Mouse (Mus musculus): Measurements from ENCODE around the gene Rcl1. TPM values are rescaled to one million over a fixed set of nuclear protein-coding genes. Genes with fewer than 3 reads are reported as not detected.

Gene Rcl1
- 18.5 and 19.6 TPM in 2 replicates for polyA plus RNA-seq (2012; rRNA removed)

DNA sequence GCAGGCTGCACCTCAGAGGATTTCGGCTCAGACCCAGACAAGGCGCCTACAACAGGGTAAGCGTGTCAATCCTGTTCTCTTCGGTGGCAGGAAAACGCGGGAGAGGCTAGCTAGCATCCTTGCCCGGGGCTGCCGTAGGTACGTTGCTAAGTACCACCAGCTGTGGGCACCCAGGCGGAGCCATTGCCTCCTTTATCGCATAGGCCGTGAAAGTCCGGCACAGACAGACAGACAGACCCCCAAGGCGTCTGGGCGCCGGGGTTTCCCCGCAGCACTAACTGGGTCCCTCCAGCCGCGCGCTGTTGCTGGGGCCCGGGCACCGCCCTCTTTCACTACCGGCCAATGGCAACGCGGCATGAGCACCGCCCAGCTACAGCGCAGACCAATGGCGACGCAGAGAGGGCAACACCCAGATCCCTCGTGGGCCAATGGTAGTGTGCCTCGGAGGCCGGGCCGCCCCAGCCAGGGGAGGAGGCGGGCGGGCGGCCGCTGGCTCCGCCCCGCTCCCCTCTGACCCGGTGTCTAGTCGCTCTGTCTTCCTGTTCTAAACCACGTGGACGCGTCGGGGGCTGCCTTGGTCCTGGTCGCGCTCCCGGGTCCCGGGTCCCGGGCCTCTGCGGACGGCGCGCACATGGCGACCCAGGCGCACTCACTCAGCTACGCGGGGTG is at the start of gene Rcl1:
Rcl1 (plus strand) TSS at position 502 of the 669 bp plus-strand sequence.
- no peak for DNase-seq (ENCODE audit: low read depth)

DNA sequence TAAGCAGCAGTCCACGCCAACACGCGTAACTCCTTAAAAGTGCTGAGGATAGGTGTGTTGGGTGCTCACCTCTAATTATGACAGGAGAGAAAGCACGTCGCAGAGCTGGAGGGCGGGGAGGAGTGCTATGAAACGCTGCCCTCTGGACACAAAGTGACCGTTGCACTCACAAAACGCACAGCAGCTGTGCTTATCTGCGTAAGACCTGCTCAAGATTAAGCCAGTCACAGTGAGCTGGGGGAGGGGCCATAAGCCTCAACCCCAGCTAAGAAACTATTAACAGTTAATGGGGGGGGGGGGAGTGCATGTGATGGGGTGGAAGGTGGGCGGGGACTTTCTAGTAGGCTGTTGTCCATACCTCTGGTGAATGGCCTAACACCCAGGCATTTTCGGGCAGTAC is 48.4 kb upstream of the Rcl1 start:
- DNase-seq (ENCODE audit: low read depth): no peak

DNA sequence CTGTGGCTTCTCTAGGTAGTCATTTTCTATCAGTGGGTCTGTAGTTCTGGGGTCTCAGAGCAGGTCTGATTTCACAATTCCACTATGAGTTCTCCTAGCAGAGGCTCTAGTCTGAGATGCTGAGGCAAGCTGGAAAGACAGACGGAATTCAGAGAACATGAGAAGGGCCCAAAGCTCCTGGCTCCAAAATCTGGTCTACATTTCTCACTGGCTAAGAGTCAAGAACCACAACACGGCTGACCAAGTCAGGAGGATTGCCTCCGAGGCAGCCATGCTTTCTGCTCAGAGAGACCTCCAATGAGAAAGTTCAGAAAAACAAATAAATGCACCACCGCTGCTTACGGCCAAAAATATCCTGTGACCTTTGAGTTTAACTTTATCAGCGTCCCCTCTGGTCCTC is 46.6 kb upstream of the Rcl1 start:
- no peak for DNase-seq (ENCODE audit: low read depth)

DNA sequence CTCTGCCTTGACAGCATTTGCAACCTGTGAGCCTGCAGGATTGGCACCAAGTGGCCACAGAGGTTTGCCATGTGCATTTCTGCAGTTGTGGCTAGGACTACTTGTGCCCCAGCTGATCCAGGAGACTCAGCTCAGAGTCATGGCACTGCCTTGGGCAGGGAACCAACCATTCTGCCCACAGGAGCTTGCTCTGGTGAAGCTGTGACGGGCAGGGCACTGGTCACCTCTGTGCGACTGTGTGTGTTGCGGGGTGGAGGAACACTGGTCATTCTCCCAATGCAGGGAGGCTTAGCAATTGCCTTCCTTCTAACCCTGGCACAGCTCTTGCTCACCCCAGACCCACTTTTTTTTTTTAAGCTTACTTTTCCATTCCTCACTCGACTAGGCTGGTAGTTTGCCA is 45.7 kb upstream of the Rcl1 start:
- no peak for DNase-seq (ENCODE audit: low read depth)

DNA sequence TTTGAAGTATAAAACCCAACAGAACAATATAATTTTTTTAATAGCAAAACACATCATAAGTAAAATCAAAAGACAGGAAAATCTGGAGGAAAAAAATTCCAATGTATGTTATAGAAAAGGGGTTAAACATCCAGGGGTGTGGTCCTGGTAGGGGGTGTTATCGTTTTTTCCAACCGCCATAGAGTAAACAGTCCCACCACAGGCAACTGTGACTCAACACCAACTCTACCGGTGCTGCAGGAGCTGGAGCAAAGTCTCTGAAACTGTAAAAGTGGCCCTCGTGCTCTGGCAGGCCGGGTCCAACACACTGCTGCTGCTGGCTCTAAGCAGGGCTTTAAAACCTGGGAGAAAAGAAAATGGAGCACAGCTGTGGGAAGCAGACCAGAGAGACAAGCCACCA is 42.4 kb upstream of the Rcl1 start:
- DNase-seq (ENCODE audit: low read depth): no peak

- DNase-seq (ENCODE audit: low read depth): no peak
These were observed 41.5 kb upstream of the Rcl1 start for GRCm38 (mm10) chr19:29059688-29060087.

GRCm38 (mm10) chr19:29060299-29060698 is 40.9 kb upstream of the Rcl1 start:
- DNase-seq (ENCODE audit: low read depth): no peak

DNA sequence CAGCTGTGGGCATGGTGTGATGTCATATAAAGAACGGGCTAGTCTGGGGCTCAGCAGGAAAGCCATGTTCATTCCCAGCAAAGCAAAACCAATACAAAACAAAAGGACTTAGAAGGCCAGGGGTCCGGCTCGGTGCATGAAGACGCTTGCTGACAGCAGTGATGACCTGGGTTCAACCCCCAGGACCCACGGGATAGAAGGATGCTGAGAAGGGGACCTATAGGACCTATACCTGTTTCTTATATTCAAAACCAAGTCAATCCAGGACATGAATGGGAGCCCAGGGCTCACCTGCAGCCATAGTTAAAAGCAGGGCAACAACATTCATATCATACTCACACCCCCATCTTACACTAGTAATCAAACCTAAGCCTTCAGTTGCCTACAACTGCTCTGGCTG is 38.2 kb upstream of the Rcl1 start:
- no peak for DNase-seq (ENCODE audit: low read depth)

- no peak for DNase-seq (ENCODE audit: low read depth)
These were observed 37.4 kb upstream of the Rcl1 start for GRCm38 (mm10) chr19:29063577-29064363.

GRCm38 (mm10) chr19:29064451-29065102 is 36.6 kb upstream of the Rcl1 start:
- no peak for DNase-seq (ENCODE audit: low read depth)

DNA sequence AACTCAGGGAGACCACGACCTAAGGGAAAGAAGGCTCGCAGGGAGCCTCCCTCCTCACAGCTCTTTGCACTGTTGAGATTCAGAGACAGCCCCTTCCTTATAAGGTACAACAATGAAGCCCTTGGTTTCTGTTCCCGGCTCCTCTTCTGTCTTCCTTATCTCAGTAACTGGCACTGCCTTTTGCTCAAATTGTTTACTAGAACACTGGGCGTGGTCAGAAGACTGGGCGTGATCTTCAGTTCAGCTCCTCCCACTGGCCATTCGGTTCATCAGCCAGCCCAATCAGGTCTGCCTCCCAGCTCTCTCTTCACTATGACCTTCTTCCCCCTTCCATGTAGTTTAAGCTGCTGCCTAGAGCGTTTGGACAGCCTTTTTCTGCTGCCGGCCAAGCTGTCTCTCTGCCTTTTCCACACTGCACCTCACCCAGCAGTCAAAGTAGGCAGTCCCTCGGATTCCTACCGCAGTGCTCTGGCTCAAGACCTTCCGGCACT is 34.1 kb upstream of the Rcl1 start:
- DNase-seq (ENCODE audit: low read depth): no peak

- DNase-seq (ENCODE audit: low read depth): no peak
These were observed 32.0 kb upstream of the Rcl1 start for GRCm38 (mm10) chr19:29069195-29069594.

- no peak for DNase-seq (ENCODE audit: low read depth)
These were observed 26.4 kb upstream of the Rcl1 start for GRCm38 (mm10) chr19:29074802-29075201.

GRCm38 (mm10) chr19:29088628-29089027 is 12.5 kb upstream of the Rcl1 start:
- DNase-seq (ENCODE audit: low read depth): no peak

DNA sequence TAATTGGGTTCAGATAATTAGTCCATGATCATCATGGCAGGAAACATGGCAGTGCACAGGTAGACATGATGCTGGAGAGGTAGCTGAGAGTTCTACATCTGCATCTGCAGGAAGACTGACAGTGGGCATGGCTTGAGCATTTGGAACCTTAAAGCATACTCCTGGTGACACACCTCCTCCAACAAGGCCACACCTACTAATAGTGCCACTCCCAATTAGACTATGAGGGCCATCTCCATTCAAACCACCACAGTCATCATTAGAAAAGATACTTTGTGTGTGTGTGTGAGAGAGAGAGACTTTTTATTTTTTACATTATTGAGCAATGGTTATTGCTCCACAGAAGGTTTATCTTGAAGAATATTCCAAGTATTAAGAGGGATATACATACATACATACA is 9.0 kb upstream of the Rcl1 start:
- DNase-seq (ENCODE audit: low read depth): no peak

DNA sequence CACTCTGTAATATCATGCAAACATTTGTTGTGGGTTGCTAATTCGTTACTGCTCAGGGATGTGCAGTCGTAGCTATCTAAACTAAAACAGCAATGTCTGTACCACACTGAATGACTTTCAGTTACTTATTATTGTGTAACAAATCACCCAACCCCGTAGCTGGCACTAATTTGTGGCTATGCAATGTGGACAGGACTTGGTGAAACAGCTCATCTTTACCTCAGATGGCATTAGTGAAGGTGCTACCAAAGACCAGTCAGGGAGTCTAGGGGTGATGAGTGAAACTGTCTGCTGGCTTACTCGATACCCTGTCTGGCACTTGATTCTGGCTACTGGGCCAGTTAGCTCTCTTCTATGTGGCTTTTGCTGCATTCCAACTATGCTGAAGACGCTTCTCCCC is 2.1 kb upstream of the Rcl1 start:
- DNase-seq (ENCODE audit: low read depth): no peak

DNA sequence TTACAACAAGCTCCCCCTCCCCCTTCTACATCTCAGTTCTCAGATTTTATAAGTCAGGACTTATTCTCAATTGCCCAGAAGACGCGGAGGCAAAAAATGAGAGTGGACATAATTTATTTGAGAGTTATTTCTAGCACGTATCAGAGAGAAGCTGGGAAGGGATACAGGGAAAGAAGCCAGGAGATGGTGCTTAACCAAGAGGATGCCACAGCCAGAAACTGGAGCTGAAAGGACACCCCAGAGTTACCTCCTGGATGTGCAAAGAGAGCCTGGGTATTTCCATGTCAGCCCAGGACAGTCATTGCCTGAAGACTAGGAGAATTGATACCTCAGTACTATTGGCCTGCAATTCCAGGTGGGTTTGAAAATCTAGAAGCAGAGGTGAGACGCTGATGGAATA is 1.6 kb upstream of the Rcl1 start:
- no peak for DNase-seq (ENCODE audit: low read depth)

DNA sequence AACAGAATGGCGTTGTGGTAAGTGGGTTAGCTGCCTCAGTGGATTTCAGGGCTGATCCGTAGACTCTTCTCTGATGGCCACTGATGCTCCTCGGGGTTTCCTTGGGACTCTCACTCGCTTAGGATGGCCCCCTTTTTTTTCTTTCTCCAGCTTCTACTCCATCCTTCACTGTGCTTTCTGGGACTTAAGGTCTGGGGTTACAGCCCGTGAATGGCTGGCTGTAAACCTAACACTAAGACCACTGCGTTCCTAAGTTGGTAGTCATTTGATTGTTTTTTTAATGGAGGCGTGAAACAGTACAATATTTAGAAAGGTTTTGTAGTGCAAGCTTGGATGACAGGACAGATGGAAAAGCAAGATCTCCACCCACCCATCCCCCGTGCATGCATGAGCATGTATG is 914 bp upstream of the Rcl1 start:
- no peak for DNase-seq (ENCODE audit: low read depth)

DNA sequence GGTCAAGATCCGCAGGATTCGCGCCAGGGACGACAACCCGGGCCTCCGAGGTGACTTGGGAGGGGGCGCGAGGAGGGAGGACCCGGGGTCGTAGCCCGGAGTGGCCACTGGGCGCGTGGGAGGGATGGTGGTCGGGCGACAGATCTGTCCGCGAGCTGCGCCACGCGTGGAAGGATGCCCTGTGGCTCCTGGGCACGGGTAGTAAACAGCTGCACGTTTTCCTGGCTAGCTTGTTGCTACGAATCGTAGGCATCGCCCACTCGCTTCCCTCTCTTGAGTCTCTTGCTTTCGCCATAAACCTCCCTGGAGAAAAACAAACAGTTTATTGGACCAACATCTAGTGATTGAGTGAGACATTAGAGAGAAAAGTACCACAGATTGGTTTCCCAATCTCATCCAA is 416 bp downstream of the Rcl1 start:
- DNase-seq (ENCODE audit: low read depth): no peak

- DNase-seq (ENCODE audit: low read depth): no peak
These were observed 923 bp downstream of the Rcl1 start for GRCm38 (mm10) chr19:29102098-29102497.

DNA sequence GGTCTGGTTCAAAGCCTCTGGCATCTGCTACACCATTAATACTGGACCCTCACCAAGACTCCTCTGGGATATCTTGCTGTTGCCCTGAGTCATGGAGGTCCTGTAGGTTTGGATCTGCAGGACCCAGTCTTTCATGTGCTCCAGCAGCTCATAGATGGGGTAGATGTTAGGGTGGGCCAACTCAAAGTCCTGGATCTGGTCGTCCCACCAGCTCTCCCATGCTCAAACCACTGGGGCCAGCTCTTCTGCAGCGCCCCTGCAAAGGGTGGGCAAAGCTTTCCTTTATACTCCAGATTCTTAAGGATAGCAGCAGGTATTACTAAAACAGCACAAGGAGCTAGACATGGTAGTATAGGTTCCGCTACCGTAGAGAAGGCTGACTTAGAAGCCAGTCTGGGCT is 4.6 kb downstream of the Rcl1 start:
- DNase-seq (ENCODE audit: low read depth): no peak

DNA sequence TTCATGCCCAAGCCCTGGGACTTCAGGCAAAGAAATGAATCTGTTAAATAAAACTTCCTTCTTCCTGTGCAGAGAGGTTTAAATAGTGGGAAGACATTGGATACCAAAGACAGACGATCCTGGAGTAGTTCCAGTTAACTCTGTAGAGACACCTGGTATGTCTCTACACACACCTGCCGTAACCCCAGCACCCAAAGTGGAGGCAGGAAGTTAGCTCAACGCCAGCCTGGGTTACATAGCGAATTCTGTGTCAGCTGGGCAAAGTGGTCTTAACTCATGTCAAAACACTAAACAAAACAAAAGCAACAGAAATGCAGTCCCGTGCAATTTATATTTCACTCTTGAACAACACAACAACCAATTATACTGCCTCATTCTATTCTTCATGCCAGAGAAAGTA is 5.1 kb downstream of the Rcl1 start:
- DNase-seq (ENCODE audit: low read depth): no peak

GRCm38 (mm10) chr19:29112662-29113061 is 11.5 kb downstream of the Rcl1 start:
- peak; percentile 94 for DNase-seq (ENCODE audit: low read depth)
